Mouse (Mus musculus): Measurements from ENCODE around the gene Fbxl7.

DNA sequence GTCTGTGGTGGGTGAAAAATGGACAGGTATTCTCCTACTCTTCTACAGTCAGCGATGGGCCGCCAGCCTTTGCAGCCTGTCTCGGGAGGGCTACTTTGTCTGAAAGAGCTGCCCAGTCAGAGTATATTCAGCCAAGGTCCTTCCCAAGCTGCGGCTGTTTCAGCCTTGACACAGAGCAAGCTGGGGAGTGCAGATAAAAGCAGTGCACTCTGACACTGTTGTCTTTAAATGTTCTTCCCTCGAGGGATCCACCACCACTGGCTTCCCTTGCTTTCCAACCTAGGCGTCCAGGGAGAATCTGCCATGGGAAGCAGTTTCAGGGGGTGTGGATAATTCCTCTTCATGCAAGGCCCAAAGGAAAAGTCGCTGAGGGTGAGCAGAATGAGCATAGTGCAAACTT, 177.4 kb downstream of the Fbxl7 start:
- TF ChIP-seq CTCF (IDR thresholded peaks at IDR 0.05; ENCODE audit: low read depth, low read length) (no peak), POLR2AphosphoS5 (IDR thresholded peaks at IDR 0.05; ENCODE audit: insufficient replicate concordance, low read depth, low read length) (no peak), GATA1 (IDR thresholded peaks at IDR 0.05; ENCODE audit: borderline replicate concordance, low read length) (no peak), TAL1 (conservative IDR thresholded peaks at IDR 0.05; ENCODE audit: low read depth, low read length) (no peak)

Measured in G1E (cell line).